Mouse (Mus musculus): ENCODE results near the gene Krtap12-1.
"Not testable (repeated sequence)": the region's sequence is repeated elsewhere in the genome, so short reads cannot be mapped to it uniquely, and the experiment has no call there.

The Krtap12-1 gene

GRCm38 (mm10) chr10:77741924-77742688 lies 21.7 kb downstream of the Krtap12-1 start, which contains the start of gene Gm18596:
TSS of gene Gm18596 (minus strand) at chr10:77742638.
- not testable (repeated sequence) for DNase-seq (ENCODE audit: low spot score in 2 of 2)

GRCm38 (mm10) chr10:77750686-77751085 lies 30.3 kb downstream of the Krtap12-1 start:
- DNase-seq (ENCODE audit: low spot score in 2 of 2) = not testable (repeated sequence)

DNA sequence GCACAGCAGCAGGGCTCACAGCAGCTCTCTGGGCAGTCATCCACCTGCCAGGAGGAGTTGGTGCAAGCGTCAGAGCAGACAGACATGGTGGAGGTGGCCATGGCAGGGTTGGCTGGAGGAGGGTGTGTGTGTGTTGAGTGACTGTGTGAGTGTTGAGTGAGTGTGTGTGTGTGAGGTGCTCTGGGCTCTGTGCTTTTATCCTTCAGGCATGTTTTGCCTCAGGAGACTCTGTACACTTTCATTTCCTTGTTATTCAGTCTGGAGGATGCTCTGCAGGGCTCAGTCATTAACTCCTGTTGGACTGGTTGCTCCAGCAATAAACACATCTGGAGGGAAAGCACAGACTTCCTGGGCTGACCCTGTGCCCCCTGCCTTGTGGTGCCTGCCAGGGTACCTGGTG lies 30.9 kb downstream of the Krtap12-1 start, which contains the start of gene Gm9736:
Gene Gm9736 (minus strand): TSS at position 101 of the 400 bp plus-strand sequence.
- not testable (repeated sequence) for DNase-seq (ENCODE audit: low spot score in 2 of 2)

DNA sequence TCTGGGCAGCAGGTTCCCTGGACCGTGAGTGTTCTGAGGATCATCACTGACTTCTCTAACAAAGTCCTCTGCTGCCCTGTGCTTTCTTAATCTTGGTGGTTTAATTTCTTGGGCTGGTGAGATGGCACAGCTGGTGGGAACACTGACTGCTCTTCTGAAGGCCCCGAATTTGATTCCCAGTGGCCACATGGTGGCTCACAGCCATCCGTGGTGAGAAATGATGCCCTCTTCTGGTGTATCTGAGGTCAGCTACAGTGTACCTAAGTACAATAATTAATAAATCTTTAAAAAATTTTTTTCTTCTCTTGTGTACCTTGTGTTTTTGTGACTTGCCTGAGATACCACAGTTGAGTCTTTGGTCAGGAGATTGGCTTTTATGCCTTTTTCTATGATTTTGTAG lies 31.9 kb downstream of the Krtap12-1 start:
- not testable (repeated sequence) for DNase-seq (ENCODE audit: low spot score in 2 of 2)

DNA sequence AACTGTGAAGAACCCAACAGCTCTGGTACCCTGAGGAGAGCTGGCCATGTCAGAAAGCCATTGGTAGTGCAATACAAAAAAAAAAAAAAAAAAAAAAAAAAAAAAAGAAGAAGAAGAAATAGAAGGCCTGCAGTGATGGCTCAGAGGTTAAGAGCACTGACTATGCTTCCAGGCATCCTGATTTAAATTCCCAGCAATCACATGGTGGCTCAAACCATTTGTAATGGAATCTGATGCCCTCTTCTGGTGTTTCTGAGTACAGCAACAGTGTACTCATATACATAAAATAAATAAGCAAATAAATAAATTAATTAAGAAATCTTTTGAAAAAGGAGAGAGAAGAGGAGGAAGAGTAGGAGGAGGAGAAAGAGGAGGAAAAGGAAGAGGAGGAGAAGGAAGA lies 33.0 kb downstream of the Krtap12-1 start:
- DNase-seq (ENCODE audit: low spot score in 2 of 2) = no peak

DNA sequence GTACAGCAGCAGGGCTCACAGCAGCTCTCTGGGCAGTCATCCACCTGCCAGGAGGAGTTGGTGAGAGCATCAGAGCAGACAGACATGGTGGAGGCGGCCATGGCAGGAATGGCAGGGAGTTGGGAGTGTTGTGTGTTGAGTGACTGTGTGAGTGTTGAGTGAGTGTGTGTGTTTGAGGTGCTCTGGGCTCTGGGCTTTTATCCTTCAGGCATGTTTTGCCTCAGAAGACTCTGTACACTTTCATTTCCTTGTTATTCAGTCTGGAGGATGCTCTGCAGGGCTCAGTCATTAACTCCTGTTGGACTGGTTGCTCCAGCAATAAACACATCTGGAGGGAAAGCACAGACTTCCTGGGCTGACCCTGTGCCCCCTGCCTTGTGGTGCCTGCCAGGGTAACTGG lies 39.2 kb downstream of the Krtap12-1 start, which contains the start of gene Gm3233:
Gene Gm3233 (minus strand): TSS at position 101 of the 400 bp plus-strand sequence.
- DNase-seq (ENCODE audit: low spot score in 2 of 2) = not testable (repeated sequence)

DNA sequence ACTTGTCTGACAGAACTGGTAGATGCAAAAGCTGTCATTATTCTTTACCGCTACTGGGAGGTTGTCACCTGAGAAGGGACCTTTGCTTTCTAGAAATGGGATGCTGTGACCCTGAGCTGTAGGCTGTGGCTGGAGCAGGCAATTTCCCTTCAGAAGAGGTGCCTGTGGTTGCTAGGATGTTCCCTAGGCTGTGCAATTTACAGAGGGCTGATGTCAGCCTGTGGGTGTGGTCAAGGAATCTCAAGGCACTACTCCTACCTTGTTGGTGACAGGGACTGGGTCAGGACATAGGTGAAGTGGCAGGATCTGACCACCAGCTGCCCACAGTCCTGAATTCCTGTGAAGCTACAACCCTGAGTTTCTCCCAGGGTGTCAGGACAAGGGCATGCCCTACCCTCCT lies 49.3 kb downstream of the Krtap12-1 start:
- no peak for DNase-seq (ENCODE audit: low spot score in 2 of 2)

All from urinary bladder, adult 18-20 months (tissue).